Mouse (Mus musculus) splenic B cell, adult 2 months (primary cell): ENCODE measurements around the gene Prune1.

ENCODE experiments used
- DNase-seq: peaks from one replicate; pipeline ENCODE4 v3.0.0-alpha.2; 2011; ENCODE audit warnings: low read depth, low spot score
- H3K27me3 ChIP-seq: 2 replicates; pipeline ENCODE4 v1.6.1; 2012; ENCODE audit warnings: mild to moderate bottlenecking, low read length, moderate library complexity, mixed read lengths; ENCODE audit not compliant: control insufficient read depth, poor library complexity, insufficient read depth, severe bottlenecking
- H3K36me3 ChIP-seq: 2 replicates; pipeline ENCODE4 v1.6.1; 2012; ENCODE audit warnings: mild to moderate bottlenecking, low read length, moderate library complexity, mixed read lengths; ENCODE audit not compliant: control insufficient read depth, poor library complexity, insufficient read depth, severe bottlenecking

Gene Prune1

DNA sequence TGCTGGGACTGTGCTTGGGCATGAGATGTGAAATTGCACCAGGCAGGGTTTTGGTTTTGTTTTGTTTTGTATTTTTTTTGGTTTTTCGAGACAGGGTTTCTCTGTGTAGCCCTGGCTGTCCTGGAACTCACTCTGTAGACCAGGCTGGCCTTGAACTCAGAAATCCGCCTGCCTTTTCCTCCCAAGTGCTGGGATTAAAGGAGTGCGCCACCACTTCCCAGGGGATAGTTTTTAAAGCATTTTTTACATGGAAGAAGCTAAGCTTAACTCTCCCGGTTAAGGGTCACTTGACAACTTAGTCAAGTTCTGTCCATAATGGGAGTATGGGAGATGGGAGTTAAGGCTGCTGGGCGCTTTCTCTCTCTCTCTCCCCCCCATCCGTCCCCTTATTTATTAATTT, 32.2 kb upstream of the Prune1 start:
- no peaks in the 10 kb centered on the region for H3K27me3 ChIP-seq
- no peaks in the 10 kb centered on the region; the same call in 1 of the 2 replicates for H3K36me3 ChIP-seq
- DNase-seq = no peak

DNA sequence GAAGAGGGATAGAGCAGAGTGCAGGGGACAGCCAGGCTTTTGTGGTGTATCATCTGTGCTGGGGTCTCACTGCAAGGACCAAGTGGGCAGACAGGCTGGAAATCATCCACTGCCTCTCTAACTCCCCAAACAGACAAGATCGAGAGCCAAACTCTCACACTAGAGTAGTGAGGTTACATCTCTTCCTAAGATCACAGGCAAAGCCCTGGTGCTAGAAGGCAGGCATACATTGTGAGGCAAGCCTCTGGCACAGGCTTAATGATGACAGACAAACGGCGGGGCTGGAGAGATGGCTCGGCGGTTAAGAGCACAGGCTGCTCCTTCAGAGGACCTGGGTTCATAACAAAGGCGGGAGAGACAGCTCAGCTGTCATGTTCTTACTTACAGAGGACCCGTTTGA, 31.6 kb upstream of the Prune1 start:
- Histone ChIP-seq H3K36me3 (no peaks in the 10 kb centered on the region), H3K27me3 (no peaks in the 10 kb centered on the region)
- no peak for DNase-seq

DNA sequence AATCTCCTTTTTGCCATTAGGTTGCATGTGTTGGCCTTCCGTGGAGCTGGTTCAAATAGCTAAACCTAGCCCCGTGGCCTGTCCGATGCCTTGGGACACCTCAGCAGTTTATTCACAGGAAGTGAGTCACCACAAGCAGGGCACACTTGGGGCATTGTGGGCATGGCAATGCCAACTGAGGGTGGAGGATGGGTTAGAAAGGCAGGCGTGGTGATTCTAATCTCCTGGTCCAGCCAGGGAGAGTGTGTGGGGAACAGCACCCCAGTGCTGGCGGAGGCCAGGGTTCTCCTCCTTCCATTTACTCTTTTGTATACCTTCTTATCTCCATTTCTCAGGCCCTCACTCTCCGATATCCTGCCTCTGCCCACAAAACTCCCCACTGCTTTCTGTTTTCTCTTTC, 30.7 kb upstream of the Prune1 start:
- no peaks in the 10 kb centered on the region for H3K36me3 ChIP-seq
- peak; percentile 43 for DNase-seq
- H3K27me3 ChIP-seq = no peaks in the 10 kb centered on the region

DNA sequence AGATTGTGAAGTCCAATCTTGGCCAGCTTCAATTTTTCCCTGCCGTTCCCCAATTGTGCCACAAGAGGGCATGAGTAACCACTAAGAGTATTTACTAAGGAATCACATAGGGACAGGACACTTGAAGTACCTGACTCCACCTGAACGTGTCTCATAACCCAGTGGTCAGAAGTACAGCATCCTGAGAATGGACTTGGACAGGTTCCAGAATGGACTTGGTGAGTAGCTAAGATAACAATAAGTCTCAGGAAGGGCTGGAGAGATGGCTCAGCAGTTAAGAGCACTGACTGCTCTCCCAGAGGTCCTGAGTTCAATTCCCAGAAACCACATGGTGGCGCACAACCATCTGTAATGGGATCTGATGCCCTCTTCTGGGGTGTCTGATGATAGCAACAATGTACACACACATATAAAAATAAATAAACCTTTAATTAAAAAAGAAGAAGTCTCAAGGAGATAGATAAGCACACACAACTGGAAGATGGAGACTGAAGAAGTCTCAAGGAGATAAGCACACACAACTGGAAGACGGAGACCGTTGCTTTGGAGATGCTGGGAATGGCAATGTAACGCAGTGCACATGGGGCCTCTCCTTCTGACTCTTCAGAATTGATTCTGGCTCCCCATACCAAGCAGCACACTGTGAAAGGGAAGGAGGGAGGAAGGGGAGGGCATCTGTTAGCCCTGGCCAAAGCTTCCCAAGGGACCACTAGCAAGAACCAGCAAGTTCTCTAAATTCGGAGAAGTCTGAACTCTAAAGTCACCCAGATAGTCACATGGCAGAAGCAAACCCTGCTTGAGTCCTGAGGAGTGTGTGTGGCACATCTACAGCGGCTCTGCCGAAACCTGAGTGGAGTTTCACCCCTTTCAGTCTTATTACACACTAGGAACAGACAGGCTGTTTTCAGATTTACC, 29.3 kb upstream of the Prune1 start:
- Histone ChIP-seq H3K27me3 (no peaks in the 10 kb centered on the region), H3K36me3 (no peaks in the 10 kb centered on the region)

DNA sequence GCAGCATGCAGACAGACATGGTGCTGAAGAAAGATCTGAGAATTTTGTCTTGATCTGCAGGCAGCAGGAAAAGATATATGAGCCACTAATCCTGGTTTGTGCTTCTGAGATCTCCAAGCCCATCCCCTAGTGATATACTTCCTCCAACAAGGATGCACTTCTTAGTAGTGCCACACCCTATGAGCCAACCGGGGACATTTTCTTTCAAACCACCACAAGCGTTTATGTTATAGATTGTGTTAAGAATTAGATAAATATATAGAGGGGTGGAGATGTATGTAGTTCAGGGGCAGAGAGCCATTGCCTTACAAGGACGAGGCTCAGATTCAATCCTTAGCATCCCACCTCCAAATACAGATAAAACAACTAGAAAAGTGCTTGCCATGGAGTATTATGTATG, 28.6 kb upstream of the Prune1 start:
- no peak for DNase-seq
- H3K36me3 ChIP-seq = no peaks in the 10 kb centered on the region
- H3K27me3 ChIP-seq = no peaks in the 10 kb centered on the region

More for the DNA sequence above, 29.3 kb upstream of the Prune1 start:
- peak; percentile 73 for DNase-seq

DNA sequence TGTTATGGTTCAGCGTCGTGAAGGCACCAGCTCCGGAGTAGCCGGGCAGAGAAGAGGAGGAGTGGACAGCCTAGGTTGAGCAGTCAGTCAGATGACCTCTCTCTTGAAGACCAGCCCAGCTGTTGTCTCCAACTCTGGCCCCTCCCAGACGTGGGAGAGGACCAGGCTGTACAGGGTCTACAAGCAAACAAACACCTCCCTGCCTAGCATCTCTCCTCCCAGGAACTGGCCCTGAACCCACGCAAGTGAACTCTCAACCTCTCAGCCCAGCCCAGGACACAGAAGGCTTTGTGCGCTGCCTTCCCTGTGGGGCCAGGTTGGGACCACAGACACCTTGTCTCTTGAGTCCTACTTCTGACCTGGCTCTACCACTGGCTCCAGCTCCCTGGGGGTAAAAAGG, 25.2 kb upstream of the Prune1 start, which contains the start of gene Anxa9:
Gene Anxa9, minus strand, starts transcription at position 77 of the 400 bp plus-strand sequence.
- H3K36me3 ChIP-seq = no peaks in the 10 kb centered on the region
- no peak for DNase-seq

DNA sequence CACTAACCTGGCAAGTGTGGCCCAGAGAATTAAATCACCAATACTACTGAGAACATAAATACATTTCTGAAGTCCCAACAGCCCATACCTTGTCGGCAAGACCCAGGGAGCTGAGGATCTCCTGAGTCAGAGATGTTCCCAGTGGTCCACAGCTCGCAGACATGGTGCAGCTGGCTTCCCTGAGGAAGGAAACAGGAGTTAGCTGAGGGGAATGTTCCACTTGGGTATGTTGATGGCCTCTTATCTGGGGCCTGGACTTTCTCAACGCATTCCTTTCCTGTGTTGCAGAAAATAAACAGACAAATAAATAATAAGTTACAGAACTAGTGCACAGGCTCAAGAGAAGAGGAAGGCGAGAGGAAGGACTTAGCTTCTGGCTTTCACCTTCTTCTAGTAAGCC, 24.4 kb upstream of the Prune1 start:
- Histone ChIP-seq H3K36me3 (no peaks in the 10 kb centered on the region), H3K27me3 (no peaks in the 10 kb centered on the region)
- DNase-seq = no peak

More for the DNA sequence above, 25.2 kb upstream of the Prune1 start, which contains the start of gene Anxa9:
- no peaks in the 10 kb centered on the region for H3K27me3 ChIP-seq

DNA sequence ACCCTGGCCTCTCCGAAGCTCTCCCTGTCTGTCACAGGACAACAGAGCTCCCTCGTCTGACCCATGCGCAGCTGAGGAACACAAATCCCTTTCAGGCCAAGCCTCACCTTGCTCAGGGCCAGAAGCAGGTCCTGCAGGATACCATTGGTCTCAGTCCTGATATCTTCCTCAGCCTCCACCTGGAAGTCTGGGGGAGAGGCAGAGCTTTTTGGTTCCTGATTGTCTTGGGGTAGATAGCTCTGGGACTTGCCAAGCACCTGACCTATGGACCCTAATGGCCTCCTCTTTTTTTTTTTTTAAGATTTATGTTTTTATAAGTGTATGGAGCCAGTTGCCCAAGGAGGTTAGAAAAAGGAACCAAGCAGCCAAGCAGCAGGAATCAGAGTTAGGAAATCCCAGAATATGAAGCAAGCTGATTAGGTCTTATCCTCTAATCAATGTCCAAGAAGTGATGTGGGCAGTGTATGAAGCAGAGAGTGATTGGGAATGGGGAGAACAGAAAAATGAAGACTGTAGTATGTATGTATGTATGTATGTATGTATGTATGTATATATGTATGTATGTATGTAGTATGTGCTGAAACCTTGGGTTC, 19.4 kb upstream of the Prune1 start:
- DNase-seq = no peak
- H3K27me3 ChIP-seq = no peaks in the 10 kb centered on the region

DNA sequence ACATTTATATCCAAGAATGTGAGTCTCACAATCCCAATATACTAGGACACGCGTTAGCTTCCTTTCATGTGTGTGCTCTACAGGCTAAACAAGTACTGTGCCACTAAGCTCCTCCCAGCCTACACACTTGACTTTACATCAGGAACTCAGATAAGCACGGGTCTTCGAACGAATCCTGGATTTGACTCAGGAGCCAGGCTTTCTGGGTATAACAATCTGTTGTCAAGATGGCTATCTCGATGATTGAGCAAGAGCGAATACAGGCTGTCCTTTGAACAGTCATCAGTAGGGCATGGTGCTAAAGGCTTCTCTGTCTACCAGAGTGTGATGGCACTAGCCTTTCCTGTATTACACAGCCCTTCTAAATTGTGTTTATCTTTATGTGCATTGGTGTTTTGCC, 16.1 kb upstream of the Prune1 start:
- no peak for DNase-seq
- Histone ChIP-seq H3K36me3 (peaks cover under 1% of the 10 kb centered on the region), H3K27me3 (no peaks in the 10 kb centered on the region)

More for the DNA sequence above, 19.4 kb upstream of the Prune1 start:
- no peaks in the 10 kb centered on the region for H3K36me3 ChIP-seq

DNA sequence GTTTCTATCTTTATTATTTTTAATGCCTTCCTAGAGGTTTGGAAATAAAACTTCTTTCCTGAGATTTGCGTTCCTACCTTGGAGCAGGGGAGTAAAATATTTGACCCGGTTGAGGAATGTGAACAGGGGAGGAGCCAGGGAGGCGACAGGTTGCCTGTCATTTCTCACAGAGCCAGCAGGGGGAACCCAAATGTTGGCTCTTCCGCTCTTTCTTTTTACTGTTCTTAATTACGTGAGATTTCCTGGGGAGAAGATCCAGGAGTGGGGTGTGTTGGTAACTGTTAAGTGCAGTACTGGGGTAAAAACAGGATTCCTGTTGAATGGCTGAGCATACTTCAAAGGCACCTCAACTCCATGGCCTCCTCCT, 14.2 kb upstream of the Prune1 start:
- H3K36me3 ChIP-seq = peaks cover 3% of the 10 kb centered on the region
- peak; percentile 66 for DNase-seq
- H3K27me3 ChIP-seq = no peaks in the 10 kb centered on the region

DNA sequence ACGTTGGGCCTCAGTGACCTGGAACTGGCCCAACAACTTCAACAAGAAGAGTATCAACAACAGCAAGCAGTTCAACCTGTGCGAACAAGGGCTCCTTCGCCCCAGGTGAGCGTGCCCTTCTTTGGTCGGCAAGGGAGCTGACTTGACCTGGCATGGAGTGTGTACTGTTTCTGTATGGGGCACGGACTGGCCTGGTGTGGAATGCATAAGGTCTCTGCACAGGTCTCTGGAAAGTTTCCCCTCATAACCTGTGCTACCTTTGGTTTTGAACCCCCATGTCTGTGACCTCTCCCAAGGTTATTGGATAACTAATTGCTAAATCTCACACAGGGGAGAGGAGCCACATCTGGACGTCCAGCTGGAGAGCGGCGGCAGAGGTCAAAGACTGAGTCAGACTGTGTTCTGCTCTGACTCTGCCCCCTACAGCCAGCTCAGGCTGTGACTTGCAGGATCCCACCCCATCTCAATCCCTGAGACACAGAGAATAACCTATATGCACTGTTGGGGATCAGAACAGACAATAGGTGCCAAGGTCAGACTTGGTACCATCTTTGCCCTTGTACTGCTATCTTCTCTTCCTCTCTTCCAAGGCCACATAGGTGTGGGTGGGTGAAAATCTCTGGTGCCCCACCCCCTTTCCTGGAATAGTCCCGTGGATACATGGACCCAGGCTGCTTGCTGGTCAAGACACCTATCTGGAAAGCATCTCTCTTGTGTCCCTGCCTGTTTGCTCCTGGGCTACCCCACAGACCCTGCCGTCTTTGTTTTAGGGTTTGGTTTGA, 13.6 kb upstream of the Prune1 start:
- no peak for DNase-seq
- Histone ChIP-seq H3K36me3 (peaks cover 3% of the 10 kb centered on the region), H3K27me3 (no peaks in the 10 kb centered on the region)

DNA sequence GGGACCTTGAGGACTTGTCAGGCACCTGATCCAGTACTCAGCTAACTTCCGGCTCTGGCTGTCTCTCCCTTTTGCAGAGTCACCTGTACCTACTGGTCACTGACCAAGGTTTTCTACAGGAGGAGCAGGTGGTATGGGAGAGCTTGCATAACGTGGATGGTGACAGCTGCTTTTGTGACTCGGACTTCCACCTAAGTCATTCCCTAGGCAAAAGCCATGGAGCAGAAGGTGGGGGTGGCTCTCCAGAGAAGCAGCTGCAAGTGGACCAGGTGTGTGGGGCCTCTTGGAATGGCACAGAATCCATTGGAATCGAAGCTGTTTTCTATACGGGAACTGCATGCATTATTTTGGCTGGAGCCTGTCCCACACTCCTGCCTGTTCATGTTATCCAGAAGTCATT, 12.8 kb upstream of the Prune1 start:
- no peak for DNase-seq
- Histone ChIP-seq H3K27me3 (no peaks in the 10 kb centered on the region), H3K36me3 (peaks cover 3% of the 10 kb centered on the region)

DNA sequence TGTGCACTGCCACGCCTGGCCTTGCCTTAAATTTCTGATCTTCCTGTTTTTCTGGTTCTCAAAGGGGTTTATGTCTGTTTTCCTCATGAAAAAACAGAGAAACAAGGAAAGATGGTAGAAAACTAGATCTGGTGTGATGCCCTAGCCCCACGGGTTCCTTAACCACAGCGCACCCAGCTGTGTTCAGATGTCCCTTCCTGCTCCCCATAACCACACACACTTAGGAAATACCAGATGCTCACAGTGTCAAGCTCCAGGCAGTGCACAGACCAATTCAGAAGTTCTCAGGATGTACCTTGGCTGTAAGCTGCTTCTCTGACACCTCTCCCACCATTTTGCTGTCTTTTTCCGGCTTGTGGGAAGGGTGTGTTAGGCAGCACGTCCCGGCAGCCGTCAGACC, 12.4 kb upstream of the Prune1 start:
- no peak for DNase-seq
- H3K36me3 ChIP-seq = peaks cover 3% of the 10 kb centered on the region
- H3K27me3 ChIP-seq = no peaks in the 10 kb centered on the region

DNA sequence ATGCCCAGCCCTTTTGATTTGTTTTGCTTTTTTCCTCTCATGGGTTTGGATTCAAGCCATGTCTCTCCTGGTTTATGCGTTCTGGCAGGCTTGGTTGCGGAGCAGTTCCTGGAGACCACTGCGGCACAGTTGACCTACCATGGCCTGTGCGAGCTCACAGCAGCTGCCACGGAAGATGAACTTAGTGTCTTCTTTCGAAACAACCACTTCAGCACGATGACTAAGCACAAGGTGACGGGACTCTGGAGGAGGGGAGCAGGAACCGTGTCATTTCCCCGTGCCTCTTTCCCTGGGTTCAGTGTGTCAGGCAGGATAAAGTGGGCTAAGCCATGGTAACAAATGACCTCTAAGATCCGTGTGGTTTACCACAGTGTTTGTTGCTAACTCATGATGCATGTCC, 11.7 kb upstream of the Prune1 start:
- peak; percentile 19 for DNase-seq
- Histone ChIP-seq H3K27me3 (no peaks in the 10 kb centered on the region), H3K36me3 (peaks cover 4% of the 10 kb centered on the region)

DNA sequence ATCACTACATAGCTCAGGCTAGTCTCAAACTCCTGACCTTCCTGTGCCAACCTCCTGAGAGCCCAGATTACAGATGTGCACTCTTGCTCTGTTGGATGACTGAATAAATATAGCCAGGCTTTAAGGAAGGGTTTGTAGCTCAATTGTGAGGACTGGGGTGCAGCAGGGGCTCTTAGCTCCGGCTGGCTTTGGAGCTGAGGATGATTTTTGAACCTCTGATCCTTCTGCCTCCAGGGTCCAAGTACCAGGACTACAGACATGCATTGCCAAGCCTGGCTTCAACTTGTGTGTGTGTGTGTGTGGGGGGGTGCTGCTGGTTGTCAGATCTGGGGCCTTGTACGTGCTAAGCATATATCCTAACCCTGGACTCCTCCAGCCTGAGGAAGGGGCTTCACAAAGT, 11.0 kb upstream of the Prune1 start:
- peaks cover 4% of the 10 kb centered on the region for H3K36me3 ChIP-seq
- no peak for DNase-seq
- H3K27me3 ChIP-seq = no peaks in the 10 kb centered on the region
